Mouse (Mus musculus): Measurements from ENCODE around the gene Sipa1l2. TPM values are rescaled to one million over a fixed set of nuclear protein-coding genes. Genes with fewer than 3 reads are reported as not detected.

The Sipa1l2 gene
- total RNA-seq, 2 experiments from 2014 or later: 36.4 to 40.7 TPM

DNA sequence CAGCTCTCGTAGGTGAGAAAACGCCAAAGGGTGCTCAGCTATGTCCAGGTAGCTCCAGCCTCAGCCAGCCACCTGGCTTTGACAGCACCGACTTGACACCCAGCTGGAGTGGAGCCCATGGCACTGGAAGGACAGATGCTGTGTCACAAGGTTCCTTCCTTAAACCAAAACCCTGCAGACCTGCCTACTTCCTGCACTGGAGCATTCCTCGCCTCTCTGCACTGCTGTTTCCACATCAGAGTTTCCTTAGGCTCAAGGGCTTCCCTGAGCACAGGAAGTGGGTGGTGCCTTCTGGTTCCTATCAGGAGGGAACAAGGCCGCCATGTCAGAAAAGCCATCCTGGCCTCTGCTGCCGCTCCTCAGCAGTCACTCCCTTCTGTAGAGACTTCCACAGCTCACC is 51.3 kb downstream of the Sipa1l2 start:
- intact Hi-C loops (cut with DNase I): no loop called here
- DNase-seq: peak in 1 of 2 experiments; percentile 47

DNA sequence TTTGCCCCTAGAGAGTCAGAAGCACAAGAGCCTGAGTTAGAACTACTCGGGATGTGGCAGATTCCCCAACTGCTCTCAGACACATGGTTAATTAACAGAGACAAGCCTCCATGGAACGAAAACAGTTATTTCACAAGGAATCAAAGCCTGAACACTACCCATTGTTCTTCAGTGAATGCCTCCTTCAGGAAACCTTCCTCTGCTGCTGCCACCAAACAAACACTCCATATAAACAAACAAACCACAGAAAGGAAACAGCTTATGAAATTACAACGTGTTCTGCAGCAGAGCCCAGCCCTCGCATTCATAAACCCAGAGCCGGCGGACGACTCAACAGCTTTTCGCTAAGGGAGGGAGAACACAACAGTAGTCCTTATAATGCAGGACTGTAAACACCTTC is 52.2 kb downstream of the Sipa1l2 start:
- intact Hi-C loops (cut with DNase I): no loop called here

DNA sequence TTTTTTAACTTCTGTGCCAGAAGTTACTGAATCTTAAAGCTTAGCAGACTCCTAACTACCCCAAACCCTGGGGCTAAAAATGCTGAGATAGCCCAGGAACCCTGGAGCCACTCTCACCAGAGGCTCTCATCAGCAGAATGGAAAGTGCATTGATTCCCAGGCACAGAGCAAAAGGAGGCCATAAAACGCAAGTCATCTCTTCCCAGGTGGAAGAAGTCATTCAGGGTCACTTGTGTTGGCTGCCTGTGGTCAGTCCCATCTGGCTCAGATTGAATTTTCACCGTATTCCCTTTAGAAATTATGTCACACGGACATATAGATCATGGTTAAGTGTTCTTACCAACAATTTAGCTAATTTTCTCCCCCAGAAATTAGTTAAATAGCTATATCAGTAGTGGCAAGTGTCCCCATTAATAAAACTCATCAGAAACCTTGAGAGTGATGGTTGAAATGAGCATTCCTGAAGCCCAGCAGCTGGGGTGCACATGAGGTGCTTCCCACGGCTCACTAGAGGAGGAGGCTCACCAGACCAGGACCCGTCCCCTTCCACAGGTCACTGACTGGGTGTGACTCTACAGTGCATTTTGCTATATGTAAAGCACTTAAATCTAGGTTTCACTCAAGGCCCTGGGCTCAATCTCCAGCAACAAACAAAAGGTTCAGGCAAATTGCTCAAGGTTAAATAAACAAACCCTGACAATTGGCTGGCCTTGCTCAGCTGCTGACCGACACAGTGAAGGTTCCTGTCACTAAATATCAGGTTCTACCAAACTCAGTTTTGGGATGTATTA is 53.3 kb downstream of the Sipa1l2 start:
- DNase-seq: no peak
- intact Hi-C loops (cut with DNase I): no loop called here

More for the DNA sequence above, 52.2 kb downstream of the Sipa1l2 start:
- no peak for DNase-seq

DNA sequence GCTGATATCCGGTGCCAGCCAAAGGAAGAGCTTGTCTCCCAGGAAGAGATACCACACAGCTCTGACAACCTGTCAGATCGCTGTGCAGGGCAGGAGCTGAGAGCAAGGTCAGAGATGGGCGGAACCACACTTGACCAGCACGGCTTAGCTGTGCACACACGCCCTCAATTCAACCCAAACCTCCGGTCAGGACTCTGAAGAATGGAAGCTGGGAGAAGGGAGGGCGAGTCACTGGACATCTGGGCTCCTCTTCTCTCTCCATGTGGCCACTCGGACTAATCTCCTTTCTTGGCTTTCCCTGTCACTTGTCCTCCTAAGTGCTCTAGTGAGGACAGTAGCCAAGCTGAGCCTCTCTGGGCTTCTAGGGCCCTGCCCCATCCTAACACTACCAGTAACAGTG is 53.9 kb downstream of the Sipa1l2 start:
- no peak for DNase-seq
- intact Hi-C loops (cut with DNase I): no loop called here

DNA sequence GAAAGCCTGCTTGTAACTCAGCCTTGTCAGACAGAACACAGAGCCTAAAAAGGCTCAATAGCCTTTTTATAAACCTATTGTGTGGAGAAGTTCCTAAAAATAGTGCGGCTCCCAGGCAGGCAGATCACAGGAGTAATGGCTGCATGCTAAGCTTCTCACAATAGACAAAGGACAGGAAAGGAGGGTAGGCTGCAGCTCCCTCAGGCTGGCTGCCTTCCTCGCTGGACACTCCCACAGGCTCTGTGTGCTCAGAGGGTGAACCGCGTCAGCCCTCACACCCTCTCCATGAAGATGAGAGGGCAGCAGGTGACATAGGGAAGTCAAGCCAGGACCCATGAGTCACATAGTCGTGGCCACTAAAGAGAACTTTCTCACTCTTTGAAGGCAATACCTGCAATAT is 55.7 kb downstream of the Sipa1l2 start:
- DNase-seq: no peak
- intact Hi-C loops (cut with DNase I): loop anchor here (5.0 kb wide), 1 partner anchor 53 kb away; the partner anchor contains the start of gene Sipa1l2

DNA sequence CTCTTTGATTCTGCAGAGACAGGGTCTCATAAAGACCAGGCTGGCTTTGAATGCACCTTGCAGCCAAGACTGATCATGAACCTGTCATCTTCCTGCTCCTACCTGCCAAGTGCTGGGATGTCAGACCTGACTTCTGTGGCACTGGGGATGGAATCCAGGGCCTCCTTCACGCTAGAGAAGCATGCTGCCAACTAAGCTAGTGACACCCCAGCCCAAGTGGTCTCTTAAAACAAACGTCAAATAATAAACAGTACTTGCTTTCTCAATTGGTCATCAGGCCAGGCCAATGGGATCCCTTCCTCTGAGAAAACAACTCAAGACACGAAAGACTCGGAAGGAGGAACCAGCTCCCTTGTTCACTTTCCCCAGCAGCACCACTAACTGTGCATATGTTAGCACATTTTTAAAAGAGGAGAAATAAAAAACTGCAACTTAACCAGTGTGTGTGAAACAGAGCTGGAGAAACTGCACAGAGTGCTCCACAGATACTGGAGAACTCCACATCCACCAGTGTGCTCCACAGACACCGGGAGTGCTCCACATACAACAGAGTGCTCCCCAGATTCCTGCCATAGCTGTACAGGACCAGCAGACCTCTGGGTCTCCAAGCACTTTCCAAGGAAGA is 56.3 kb downstream of the Sipa1l2 start:
- no peak for DNase-seq
- intact Hi-C loops (cut with DNase I): loop anchor here (5.0 kb wide), 1 partner anchor 54 kb away; the partner anchor contains the start of gene Sipa1l2

DNA sequence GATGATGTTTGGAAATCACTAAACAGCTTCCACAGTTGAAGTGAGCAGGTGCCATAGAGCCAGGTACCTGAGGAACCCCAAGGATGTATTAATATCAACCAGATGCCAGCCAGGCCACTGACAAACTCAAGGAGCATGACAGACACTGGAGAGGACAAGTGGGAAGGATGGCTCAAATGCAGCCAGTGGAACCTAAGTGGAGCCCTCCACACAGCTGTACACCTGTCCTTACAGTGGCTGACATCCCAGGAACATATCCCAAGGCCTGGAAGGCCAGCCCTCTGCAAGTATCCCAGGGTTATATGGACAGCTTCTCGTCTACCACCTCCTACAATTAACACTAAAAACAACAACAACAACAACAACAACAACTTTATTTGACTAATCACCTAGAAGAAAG is 57.0 kb downstream of the Sipa1l2 start:
- intact Hi-C loops (cut with DNase I): loop anchor here (5.0 kb wide), 1 partner anchor 55 kb away; the partner anchor contains the start of gene Sipa1l2
- no peak for DNase-seq

DNA sequence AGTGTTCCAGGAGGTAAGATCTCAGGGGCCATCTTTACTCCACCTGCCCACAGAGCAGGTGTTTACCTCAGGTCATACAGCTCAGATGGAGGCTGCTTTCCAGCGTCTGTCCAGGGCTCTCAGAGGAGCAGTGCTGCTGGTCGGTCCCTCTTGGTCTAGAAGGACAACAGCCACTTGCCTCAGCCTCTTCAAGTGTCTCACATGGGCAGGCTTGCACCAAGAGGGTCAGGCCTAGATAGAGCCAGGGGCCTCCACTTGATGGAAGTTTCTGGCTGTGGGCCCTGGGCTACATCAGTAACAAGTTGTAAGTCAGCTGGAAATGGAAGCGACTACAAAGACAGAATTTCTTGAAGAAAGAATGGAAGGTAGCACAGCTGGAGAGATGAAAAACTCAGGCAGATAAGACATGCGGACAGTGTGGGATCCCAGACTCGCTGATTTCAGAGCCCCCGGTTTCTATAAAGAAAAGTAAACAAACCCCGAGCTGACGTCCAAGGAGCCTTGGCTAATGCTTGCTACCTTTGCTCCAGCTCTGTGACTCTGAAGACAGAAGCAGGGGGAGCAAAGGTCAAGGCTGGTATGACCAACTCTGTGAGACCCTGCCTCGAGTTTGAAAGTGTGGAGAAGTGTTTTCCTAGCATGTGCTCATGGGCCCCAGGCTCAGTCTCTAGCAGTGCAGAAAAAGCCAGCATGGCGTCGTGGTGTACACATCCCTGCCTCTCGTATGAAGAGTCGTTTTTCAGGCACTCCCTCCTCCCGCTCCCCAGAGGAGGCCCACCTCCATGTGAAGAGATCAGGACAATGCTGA is 58.5 kb downstream of the Sipa1l2 start:
- DNase-seq: no peak
- intact Hi-C loops (cut with DNase I): loop anchor here (5.0 kb wide), 1 partner anchor 56 kb away; the partner anchor contains the start of gene Sipa1l2

DNA sequence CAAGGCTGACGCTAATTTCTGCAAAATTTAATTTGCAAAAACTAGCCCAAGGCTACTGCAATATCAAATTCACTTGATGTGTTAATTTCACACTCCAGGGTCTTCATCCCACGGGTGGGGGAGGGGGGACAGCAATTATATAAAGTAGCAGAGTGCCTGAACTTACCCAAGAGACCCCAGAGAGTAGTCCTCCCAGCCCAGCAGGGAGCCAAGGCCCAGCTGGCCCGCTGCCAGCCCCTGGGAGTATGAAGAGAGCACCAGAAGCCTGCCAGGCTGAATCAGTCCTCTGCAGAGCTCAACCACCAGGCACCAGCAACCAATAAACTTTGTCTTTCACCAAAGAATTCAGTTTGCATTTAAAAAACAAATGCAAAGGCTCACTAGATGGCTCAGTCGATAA is 59.8 kb downstream of the Sipa1l2 start:
- DNase-seq: no peak

DNA sequence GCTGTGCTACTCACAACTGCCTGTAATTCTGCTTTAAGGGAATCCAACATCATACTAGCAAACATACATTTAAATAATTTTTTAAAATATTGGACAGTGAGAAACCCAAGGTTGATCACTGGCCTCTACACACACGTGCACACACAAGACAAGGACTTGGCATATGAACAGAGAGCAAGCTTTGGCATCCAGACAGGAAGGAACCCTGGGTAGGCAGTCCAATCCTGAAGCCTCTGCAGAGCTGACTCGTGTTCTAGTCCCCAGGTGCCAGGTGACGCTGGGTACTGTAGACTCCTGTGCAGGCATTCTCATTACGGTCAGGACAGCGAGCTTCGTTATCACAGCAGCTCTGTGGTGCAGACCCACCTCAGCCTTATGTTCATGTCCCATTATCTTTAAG is 60.4 kb downstream of the Sipa1l2 start:
- intact Hi-C loops (cut with DNase I): no loop called here
- DNase-seq: no peak

More for the DNA sequence above, 59.8 kb downstream of the Sipa1l2 start:
- intact Hi-C loops (cut with DNase I): loop anchor here (5.0 kb wide), 1 partner anchor 58 kb away; the partner anchor contains the start of gene Sipa1l2

DNA sequence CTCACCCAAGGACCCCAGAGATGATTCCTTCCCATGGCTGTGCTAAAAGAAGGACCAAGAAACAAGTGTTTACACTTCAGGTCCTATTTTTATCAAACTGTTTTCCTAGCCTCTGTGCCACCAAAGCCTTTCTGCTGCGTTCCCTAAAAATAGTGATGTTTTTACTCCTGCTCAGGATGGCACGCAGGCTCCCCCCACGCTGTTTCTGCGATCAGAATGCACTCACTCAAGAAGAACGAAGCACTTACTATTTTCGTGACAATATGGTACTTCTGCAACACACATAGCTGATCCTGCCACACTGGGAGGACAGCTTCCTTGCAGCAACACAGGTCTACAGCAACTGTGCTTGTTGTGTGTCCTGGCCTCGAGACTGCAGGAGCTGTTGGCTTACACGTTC is 62.3 kb downstream of the Sipa1l2 start:
- no peak for DNase-seq
- intact Hi-C loops (cut with DNase I): no loop called here

DNA sequence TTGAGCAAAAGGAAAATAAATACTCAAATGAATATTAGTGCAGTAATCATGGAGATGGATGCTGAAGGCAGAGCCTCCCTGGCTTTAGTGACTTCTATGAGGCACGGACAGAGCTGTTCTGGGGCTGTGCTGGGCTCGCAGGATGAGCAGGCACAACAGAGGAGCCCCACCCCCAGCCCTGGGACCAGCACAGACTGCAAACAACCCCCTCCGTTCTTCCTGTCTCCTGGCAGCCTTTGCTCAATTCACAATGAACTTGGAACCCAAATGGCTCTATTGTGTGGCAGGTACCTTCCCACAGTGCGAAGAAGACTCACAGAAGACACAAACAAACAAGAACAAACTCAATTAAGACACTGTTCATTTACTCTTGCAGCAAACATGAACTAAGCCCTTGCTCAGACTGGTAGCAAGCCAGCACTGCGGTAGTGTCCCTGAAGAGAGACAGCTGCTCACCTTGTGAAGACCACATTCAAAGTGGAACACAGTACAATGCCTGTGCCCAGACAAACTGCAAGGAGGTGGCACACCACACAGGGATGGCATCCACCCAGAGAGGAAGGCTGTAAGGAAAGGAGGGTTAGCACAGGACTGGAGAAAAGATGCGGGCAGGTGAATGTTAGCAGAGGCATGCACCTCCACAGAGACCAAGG is 64.9 kb downstream of the Sipa1l2 start:
- intact Hi-C loops (cut with DNase I): no loop called here

DNA sequence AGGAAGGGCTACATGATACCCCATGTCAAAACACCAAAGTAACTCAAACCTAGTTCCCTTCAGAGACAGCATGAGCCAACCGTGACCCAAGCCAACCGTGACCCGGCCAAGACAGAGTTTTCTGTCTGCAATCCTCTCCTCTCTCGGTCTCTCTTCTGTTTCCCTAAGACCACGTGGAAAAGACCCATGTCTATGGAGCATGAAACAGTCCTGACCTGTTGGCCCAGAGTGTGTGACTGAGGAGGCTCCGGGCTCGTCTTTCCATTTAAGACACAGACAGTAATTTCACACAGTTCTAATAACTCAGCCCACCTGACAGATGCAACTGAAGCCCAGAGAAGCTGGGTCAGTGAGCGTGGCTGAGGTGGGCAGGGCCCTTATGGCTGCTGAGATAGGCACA is 65.8 kb downstream of the Sipa1l2 start:
- no peak for DNase-seq
- intact Hi-C loops (cut with DNase I): no loop called here

More for the DNA sequence above, 64.9 kb downstream of the Sipa1l2 start:
- DNase-seq: peak in 1 of 2 experiments; percentile 26

DNA sequence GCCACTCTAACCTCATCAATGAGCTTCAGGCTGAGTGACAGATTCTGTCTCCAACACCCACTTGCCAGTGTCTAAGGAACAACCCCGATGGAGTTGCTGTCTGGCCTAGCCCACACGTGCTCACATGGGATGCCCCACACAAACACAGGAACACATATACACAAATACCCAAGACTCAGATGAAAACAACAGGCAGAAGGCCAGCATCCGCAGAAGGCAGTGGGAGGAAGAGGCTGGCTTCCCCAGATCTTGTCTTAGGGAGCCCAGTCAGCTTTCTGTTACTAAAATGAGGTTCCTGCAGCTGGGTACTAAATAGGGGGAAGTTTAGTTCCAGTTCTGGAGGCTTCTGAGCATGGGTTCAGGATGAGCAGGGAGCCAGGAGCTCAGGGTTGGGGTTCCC is 66.8 kb downstream of the Sipa1l2 start:
- DNase-seq: no peak
- intact Hi-C loops (cut with DNase I): no loop called here

DNA sequence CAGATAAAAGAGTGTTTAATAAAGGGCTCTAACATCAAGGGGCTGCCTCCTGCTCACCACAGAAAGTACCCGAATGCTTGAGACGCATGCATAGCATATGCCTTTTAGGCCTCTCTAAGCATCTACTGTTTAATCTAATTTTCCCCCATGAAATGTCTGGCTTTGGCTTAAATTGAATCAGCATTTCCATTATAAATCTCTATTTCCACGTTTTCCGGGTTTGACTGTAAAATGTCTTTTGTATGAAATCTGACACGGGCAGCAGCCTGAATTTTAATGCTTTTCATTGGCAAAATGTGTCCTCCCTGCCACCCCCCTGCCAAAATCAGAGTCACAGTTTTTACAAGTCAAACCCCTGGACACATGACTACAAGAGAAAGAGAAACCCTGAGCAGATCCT is 69.6 kb downstream of the Sipa1l2 start:
- intact Hi-C loops (cut with DNase I): no loop called here
- DNase-seq: no peak

DNA sequence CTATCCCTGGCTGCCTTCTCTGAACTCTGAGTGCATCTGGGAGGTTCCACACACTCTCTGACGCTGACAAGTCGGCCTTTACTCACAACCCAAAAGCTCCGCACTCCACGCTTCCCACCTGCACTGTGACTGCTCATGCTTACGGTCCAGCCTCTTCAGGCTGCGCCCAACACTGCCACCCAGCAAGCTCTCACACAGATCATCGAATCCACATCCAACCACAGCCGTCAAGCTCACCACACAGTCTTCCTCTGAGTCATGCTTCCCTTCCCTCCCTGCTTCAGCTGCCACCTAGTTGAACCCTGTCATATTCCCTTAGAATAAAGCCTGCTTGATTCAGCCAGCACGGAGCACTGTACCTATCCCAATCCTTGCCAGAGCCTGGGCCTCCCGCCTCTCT is 71.1 kb downstream of the Sipa1l2 start:
- DNase-seq: no peak
- intact Hi-C loops (cut with DNase I): no loop called here

DNA sequence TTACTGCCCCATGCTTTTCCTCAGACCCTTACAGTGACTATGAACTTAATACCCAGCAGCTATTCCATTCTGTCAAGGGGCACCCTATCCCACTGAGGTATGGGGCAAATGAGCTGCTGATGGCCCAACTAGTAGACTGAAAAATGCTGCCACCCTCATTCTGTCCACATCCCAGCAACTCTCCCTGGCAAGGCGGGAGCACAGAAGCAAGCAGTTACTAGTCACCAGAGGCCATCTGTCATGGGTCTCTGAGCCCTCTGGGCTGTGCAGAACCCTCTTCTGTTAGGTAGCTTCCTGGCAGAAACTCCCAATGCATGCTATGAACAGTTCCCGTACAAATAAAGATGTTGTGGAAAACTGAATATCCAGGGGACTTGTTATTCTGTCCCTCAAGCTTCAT is 74.1 kb downstream of the Sipa1l2 start:
- no peak for DNase-seq
- intact Hi-C loops (cut with DNase I): no loop called here

DNA sequence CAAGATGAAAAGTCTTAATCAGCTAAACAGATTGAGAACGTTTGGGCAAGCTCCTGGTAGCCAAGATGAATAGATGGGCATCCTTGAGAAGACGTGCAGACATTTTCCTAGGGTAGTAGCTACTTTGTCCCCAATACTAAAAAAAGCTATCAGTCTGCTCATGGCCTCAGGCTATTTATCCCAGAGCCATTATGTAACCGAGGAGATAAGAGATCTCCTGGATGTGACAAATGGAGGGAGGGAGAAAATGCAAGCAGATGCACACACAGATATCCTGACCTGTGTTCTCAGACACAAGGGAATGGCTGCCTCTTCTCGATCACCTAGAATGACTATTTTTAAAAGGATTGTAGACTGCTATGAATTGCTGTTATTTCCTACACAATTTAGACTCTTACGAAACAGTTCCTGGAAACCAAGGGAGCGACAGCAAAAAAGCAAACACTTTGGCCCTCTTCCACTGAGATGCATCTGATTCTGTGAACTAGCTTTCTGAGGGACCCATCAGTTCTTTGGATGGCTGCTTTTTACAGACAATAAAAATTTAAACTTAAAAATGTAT is 76.3 kb downstream of the Sipa1l2 start:
- DNase-seq: no peak
- intact Hi-C loops (cut with DNase I): no loop called here

DNA sequence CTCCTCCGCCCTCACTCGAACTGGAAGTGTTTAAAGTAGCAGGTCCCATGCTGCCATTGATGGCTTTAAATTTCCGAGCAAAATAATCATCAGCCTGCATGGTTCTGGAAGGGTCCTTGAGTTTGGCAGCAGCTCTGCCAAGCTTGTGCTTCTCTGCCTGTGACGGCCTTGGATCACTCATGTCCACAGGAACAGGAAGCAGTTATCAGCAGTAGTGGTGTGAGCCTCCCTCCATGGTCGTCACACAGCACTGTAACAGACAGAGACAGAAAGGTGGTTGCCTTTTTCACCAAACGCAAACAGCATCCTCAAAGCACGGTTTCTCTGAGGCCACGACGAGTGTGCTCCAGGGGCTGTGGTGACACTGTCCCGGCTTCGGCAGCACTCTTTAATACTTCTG is 77.2 kb downstream of the Sipa1l2 start:
- no peak for DNase-seq
- intact Hi-C loops (cut with DNase I): no loop called here

DNA sequence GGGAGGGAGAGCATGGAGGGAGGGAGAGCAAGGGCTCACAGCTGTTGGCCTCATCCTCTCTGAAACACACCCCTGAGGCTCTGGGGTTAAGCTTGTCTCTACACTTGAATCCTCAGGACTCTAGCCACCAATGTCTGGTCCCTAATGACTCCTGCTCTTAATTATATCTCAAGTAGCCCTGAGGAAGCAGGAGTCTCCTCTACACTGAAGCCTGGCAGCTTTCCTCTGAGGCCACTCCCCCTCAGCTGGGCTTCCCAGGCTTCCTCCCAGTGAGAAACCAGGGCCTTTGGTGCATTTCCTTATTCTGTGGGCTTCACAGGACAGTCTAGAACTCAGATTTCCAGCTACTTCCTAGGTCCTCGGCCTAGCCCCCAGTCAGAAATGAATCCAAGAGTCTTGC is 80.9 kb downstream of the Sipa1l2 start:
- peak; percentile 44 to 61 for DNase-seq
- intact Hi-C loops (cut with DNase I): no loop called here
